In the genomic region with DNA sequence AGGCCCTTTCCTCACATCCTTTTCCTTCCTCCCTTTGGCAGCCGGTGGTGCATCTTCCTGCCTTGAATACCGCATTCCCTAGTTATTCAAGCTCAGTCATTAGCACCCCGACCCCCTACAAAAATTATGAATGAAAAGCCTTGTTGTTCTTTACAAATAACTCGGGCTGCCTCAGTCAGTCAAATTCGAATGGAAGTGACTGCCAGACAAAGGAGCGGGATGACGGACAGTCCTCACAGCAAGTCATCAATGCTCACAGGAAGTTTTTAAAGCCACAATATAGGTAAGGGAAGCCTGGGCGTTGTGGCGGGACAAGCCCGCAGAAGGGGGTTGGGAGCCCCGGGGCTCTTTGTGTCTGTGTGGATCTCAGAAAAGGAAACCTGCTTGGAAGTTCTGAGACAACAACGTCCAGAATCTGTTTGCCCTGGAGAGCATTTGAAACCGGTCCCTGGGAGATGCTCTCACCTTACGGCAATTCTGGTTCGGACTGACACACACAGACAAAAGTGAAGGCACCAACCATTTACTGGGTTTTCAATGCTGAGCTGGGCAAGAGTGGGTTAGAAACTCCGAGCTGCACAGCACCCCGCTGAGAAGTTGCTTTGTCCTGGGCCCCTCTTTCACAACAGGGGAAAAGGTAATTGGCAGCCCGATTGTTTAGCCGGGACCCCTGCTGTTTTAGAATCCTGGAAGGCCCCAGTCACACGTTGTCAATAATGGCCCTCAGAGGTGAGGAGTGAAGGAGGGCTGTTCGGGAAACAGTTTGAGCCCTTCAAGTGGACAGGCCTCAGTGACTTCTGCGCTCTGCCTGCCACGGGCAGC, we compare ENCODE assay signal across 8 mouse cellular contexts. TPM values are rescaled to one million over a fixed set of nuclear protein-coding genes. Genes with fewer than 3 reads are reported as not detected.
DNase-seq lines count a peak whose midpoint lies in the region; ATAC-seq and TF ChIP-seq lines count a peak whose summit lies in the region.

No protein-coding gene starts in this region.

- no peak for ATAC-seq in heart, embryonic 11.5 days (replicated peaks; ENCODE audit: insufficient number of reproducible peaks, low FRiP score, low TSS enrichment)
- no peak for ATAC-seq in intestine, embryonic 14.5 days (replicated peaks; ENCODE audit: low FRiP score, low TSS enrichment, low read depth)
- ATAC-seq in midbrain, embryonic 13.5 days = peak; percentile 78

- no peak overlapping the region for H3K27ac ChIP-seq in heart, embryonic 11.5 days (ENCODE audit: low read depth, low read length)
- peak overlapping the region; percentile 50; the same call in 1 of the 2 replicates for H3K27ac ChIP-seq in embryonic fibroblast, embryonic 13.5 days (ENCODE audit: insufficient read depth, low read length)
- no peak overlapping the region for H3K27ac ChIP-seq in intestine, embryonic 14.5 days (ENCODE audit: low read depth)
- peak overlapping the region; percentile 58 for H3K27ac ChIP-seq in midbrain, embryonic 13.5 days

- no peak overlapping the region for H3K9ac ChIP-seq in heart, embryonic 11.5 days (ENCODE audit: low read depth, low read length)
- no peak overlapping the region for H3K9ac ChIP-seq in intestine, embryonic 14.5 days (ENCODE audit: low read length)
- H3K9ac ChIP-seq in midbrain, embryonic 13.5 days (replicated peaks) = 0 out of 2 replicates have a peak overlapping the region, but pooled peaks have one; percentile 36

- no peaks in the 10 kb centered on the region for H3K27me3 ChIP-seq in heart, embryonic 11.5 days (ENCODE audit: control insufficient read depth, insufficient read depth, low read length)
- H3K27me3 ChIP-seq in intestine, embryonic 14.5 days (replicated peaks; ENCODE audit: control insufficient read depth, insufficient read depth, low read length) = no peaks in the 10 kb centered on the region
- peaks cover 19% of the 10 kb centered on the region for H3K27me3 ChIP-seq in midbrain, embryonic 13.5 days

- WGBS in heart, embryonic 11.5 days (ENCODE audit: insufficient replicate concordance) = 8% methylated on average over 23 of the region's 23 CpGs
- 25% methylated on average over 23 of the region's 23 CpGs for WGBS in intestine, embryonic 14.5 days
- 2% methylated on average over 23 of the region's 23 CpGs for WGBS in midbrain, embryonic 13.5 days

- no peak for DNase-seq in heart, adult 8-10 months (ENCODE audit: low spot score)
- DNase-seq in intestine, embryonic 14.5 days (ENCODE audit: low spot score) = peak; percentile 66
- DNase-seq in spleen, postnatal 14 days (ENCODE audit: low spot score in 2 of 2) = no peak
- no peak for DNase-seq in spleen, adult 18-20 months
- no peak for DNase-seq in right cerebral cortex, postnatal 4 days

- H3K4me1 ChIP-seq in heart, embryonic 11.5 days (ENCODE audit: control insufficient read depth, insufficient read depth, low read length) = peaks cover 15% of the 10 kb centered on the region; the same call in 1 of the 2 replicates
- H3K4me1 ChIP-seq in embryonic fibroblast, embryonic 13.5 days (ENCODE audit: control insufficient read depth, insufficient read depth, low read length) = peaks cover 5% of the 10 kb centered on the region
- peaks cover 14% of the 10 kb centered on the region for H3K4me1 ChIP-seq in intestine, embryonic 14.5 days (replicated peaks; ENCODE audit: control insufficient read depth, insufficient read depth, low read length)
- peaks cover 16% of the 10 kb centered on the region for H3K4me1 ChIP-seq in midbrain, embryonic 13.5 days (replicated peaks)

- TF ChIP-seq POLR2A in embryonic fibroblast, embryonic 13.5 days (IDR thresholded peaks at IDR 0.05; ENCODE audit: low read depth, low read length) = no peak

- peak overlapping the region; percentile 48 for H3K4me2 ChIP-seq in heart, embryonic 11.5 days
- peak overlapping the region; percentile 23 for H3K4me2 ChIP-seq in intestine, embryonic 14.5 days (ENCODE audit: low read length)
- H3K4me2 ChIP-seq in midbrain, embryonic 13.5 days (replicated peaks) = peak overlapping the region; percentile 51

- peak overlapping the region; percentile 15; the same call in 1 of the 2 replicates for H3K4me3 ChIP-seq in heart, embryonic 11.5 days (ENCODE audit: low read depth, low read length)
- H3K4me3 ChIP-seq in embryonic fibroblast, embryonic 13.5 days (ENCODE audit: insufficient read depth, low read length) = no peak overlapping the region
- H3K4me3 ChIP-seq in intestine, embryonic 14.5 days (ENCODE audit: low read depth, low read length) = no peak overlapping the region
- peak overlapping the region; percentile 25 for H3K4me3 ChIP-seq in midbrain, embryonic 13.5 days (replicated peaks)

- TF ChIP-seq CTCF in embryonic fibroblast, embryonic 13.5 days (IDR thresholded peaks at IDR 0.05; ENCODE audit: borderline replicate concordance, insufficient read depth, low read length) = no peak

- H3K36me3 ChIP-seq in heart, embryonic 11.5 days (ENCODE audit: control insufficient read depth, insufficient read depth, low read length) = no peaks in the 10 kb centered on the region
- H3K36me3 ChIP-seq in intestine, embryonic 14.5 days (ENCODE audit: control insufficient read depth, insufficient read depth, low read length) = no peaks in the 10 kb centered on the region
- no peaks in the 10 kb centered on the region for H3K36me3 ChIP-seq in midbrain, embryonic 13.5 days

- no peaks in the 10 kb centered on the region for H3K9me3 ChIP-seq in heart, embryonic 11.5 days (replicated peaks; ENCODE audit: control insufficient read depth, low read length)
- H3K9me3 ChIP-seq in intestine, embryonic 14.5 days (ENCODE audit: control insufficient read depth, low read length) = no peaks in the 10 kb centered on the region
- no peaks in the 10 kb centered on the region for H3K9me3 ChIP-seq in midbrain, embryonic 13.5 days

RNA-seq across cellular contexts. Expression of gene Spry2, which starts 24.0 kb away (rescaled TPM):
- polyA plus RNA-seq in heart, embryonic 11.5 days (2014; fragmentation: Nextera tagmentation; extraction: Ambion mirVana) = 58.3 and 62.9 TPM in 2 replicates
- 10 to 100 TPM; 22.3 to 23.3 (median 22.4) TPM for total RNA-seq in heart, adult 8-10 months (2022)
- 41.0 and 48.6 TPM in 2 replicates for polyA plus RNA-seq in embryonic fibroblast, embryonic 13.5 days (2011; ENCODE audit: insufficient read length, low read depth, missing spikeins)
- 48.3 and 50.0 TPM in 2 replicates for polyA plus RNA-seq in intestine, embryonic 14.5 days (2014; fragmentation: Nextera tagmentation; extraction: Ambion mirVana)
- polyA plus RNA-seq in midbrain, embryonic 13.5 days (2015; fragmentation: Nextera tagmentation; extraction: Ambion mirVana) = 26.9 and 38.6 TPM in 2 replicates

Comparison
In these comparisons a context has a peak if more than half of its experiments do, and no peak if none do; other contexts are left out.
1. H3K27ac ChIP-seq: peak in embryonic fibroblast, embryonic 13.5 days (single experiment) and midbrain, embryonic 13.5 days (single experiment); none in heart, embryonic 11.5 days (single experiment) and intestine, embryonic 14.5 days (single experiment).
2. H3K4me3 ChIP-seq: peak in heart, embryonic 11.5 days (single experiment) and midbrain, embryonic 13.5 days (single experiment); none in embryonic fibroblast, embryonic 13.5 days (single experiment) and intestine, embryonic 14.5 days (single experiment).
3. Peak in every context shown above with its lines, with median percentiles within 50 percentile points of each other: H3K4me2 ChIP-seq.